Mouse (Mus musculus) kidney, adult 2 months (tissue): Measurements from ENCODE around the gene Akap9. TPM values are rescaled to one million over a fixed set of nuclear protein-coding genes. Genes with fewer than 3 reads are reported as not detected.
A peak's percentile ranks its signal among the peaks of the same experiment; 100 is the strongest.
"Not testable (repeated sequence)": the region's sequence is repeated elsewhere in the genome, so short reads cannot be mapped to it uniquely, and the experiment has no call there.

Experiments used
- DNase-seq: peaks from one replicate; pipeline ENCODE4 v3.0.0; 2021
- H3K27ac ChIP-seq: fragments of 200-500 bp; 2 replicates; pipeline ENCODE4 v1.5.1; 2012; ENCODE audit warnings: low read depth, low read length, control low read depth, inconsistent platforms; ENCODE audit not compliant: insufficient read depth
- H3K27me3 ChIP-seq: fragments of 200-500 bp; replicated peaks from 2 replicates; pipeline ENCODE4 v1.6.1; 2012; ENCODE audit warnings: mild to moderate bottlenecking, moderate library complexity, low read length, inconsistent platforms; ENCODE audit not compliant: control insufficient read depth, insufficient read depth
- H3K36me3 ChIP-seq: fragments of 200-500 bp; 2 replicates; pipeline ENCODE4 v1.6.1; 2012; ENCODE audit warnings: mild to moderate bottlenecking, moderate library complexity, low read length, inconsistent platforms; ENCODE audit not compliant: control insufficient read depth, insufficient read depth
- H3K4me1 ChIP-seq: fragments of 200-500 bp; 2 replicates; pipeline ENCODE4 v1.6.1; 2011; ENCODE audit warnings: low read length; ENCODE audit not compliant: control insufficient read depth, insufficient read depth
- H3K4me3 ChIP-seq: fragments of 200-500 bp; 2 replicates; pipeline ENCODE4 v1.5.1; 2011; ENCODE audit warnings: mild to moderate bottlenecking, low read depth, low read length, control low read depth; ENCODE audit not compliant: insufficient read depth
- CTCF ChIP-seq: fragments of 200-500 bp; conservative IDR thresholded peaks from 2 replicates; pipeline ENCODE4 v1.5.1; 2011; ENCODE audit warnings: low read depth, mild to moderate bottlenecking, control low read depth, low read length, moderate library complexity, mixed read lengths; ENCODE audit not compliant: insufficient read depth, insufficient read length
- POLR2A ChIP-seq: fragments of 200-500 bp; IDR thresholded peaks from one replicate; pipeline ENCODE4 v1.6.1; 2011; ENCODE audit warnings: low read depth, low read length, control low read depth
- WGBS: fragments of 180-500 bp; shearing (Covaris S2); methylation state at CpG from one replicate; pipeline ENCODE4 v1.1.7; 2018; 5-methylcytosine and 5-hydroxymethylcytosine counted together
- polyA plus RNA-seq: library from polyadenylated mRNA; depleted of rRNA; stranded (reverse); fragments of >200 nt; gene quantifications from 2 replicates; pipeline ENCODE4 v1.2.3, GENCODE M21; 2012

Akap9 gene
- polyA plus RNA-seq, 1 experiment, result 5.7 TPM

DNA sequence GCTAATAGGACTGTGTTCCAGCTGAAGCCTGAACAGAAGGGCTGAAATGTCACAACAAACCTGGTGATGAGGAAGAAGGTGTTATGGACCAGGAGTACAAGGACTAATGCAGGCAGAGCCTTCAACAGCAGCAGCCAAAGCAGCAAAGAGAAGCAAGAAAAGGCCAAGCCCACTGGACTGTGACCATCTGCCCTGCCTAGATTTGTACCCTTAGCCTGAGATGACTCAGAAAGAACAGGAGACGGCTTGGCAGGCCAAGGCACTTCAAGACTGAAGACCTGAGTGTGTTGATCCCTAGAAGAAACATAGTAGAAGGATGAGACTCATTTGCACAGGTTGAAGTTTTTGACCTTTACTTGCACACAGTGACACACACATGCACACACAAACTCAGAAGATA is 62.6 kb downstream of the Akap9 start:
- Histone ChIP-seq H3K4me3 (no peak overlapping the region), H3K27me3 (no peaks in the 10 kb centered on the region), H3K36me3 (no peaks in the 10 kb centered on the region; the same call in 1 of the 2 replicates), H3K4me1 (no peaks in the 10 kb centered on the region), H3K27ac (no peak overlapping the region)
- WGBS, result 42% methylated on average over 1 of the region's 1 CpGs
- peak; percentile 46 for DNase-seq
- no peak for TF ChIP-seq CTCF
- TF ChIP-seq POLR2A, result no peak

GRCm38 (mm10) chr5:4004531-4005469 is 76.9 kb downstream of the Akap9 start:
- H3K27ac ChIP-seq, result no peak overlapping the region
- DNase-seq, result no peak
- no peaks in the 10 kb centered on the region for H3K27me3 ChIP-seq
- WGBS, result 83% methylated on average over 16 of the region's 16 CpGs
- no peaks in the 10 kb centered on the region for H3K4me1 ChIP-seq
- no peak; the same call in 1 of the 2 replicates for TF ChIP-seq CTCF
- no peak for TF ChIP-seq POLR2A
- H3K4me3 ChIP-seq, result no peak overlapping the region
- H3K36me3 ChIP-seq, result peaks cover 7% of the 10 kb centered on the region

GRCm38 (mm10) chr5:4006606-4007005 is 78.8 kb downstream of the Akap9 start:
- DNase-seq, result no peak
- peaks cover 9% of the 10 kb centered on the region for H3K36me3 ChIP-seq
- TF ChIP-seq POLR2A, result no peak
- TF ChIP-seq CTCF, result no peak
- H3K4me3 ChIP-seq, result no peak overlapping the region
- H3K4me1 ChIP-seq, result no peaks in the 10 kb centered on the region
- no peak overlapping the region for H3K27ac ChIP-seq
- H3K27me3 ChIP-seq, result no peaks in the 10 kb centered on the region
- 89% methylated on average over 3 of the region's 3 CpGs for WGBS

GRCm38 (mm10) chr5:4008266-4008665 is 80.4 kb downstream of the Akap9 start:
- Histone ChIP-seq H3K27me3 (no peaks in the 10 kb centered on the region), H3K27ac (no peak overlapping the region), H3K4me3 (no peak overlapping the region), H3K36me3 (peaks cover 9% of the 10 kb centered on the region), H3K4me1 (no peaks in the 10 kb centered on the region)
- 94% methylated on average over 10 of the region's 10 CpGs for WGBS
- DNase-seq, result no peak
- no peak for TF ChIP-seq CTCF
- TF ChIP-seq POLR2A, result no peak

DNA sequence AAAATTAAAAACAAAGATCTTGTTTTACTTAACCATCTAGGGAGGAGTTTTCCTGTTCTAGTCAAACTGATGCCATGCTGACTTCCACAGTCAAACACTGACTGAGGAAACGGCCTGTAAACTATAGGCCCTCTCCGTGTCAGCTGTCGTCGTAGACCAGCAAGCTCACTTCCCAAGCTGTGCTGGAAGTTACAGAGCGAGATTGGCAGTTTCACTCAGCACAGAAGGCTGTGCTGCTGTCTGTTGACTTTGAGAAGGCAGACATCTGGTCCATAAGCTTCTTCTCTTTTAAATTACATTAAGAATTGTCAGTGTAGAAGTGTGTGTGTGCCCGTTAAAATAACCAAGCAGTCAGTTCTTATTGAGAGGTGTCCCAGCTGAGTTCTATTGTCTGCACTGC is 81.7 kb downstream of the Akap9 start:
- no peak for TF ChIP-seq POLR2A
- TF ChIP-seq CTCF, result no peak
- H3K36me3 ChIP-seq, result peaks cover 4% of the 10 kb centered on the region; the same call in 1 of the 2 replicates
- H3K27ac ChIP-seq, result no peak overlapping the region

GRCm38 (mm10) chr5:4017646-4018045 is 89.8 kb downstream of the Akap9 start:
- 71% methylated on average over 1 of the region's 1 CpGs for WGBS
- H3K27ac ChIP-seq, result not testable (repeated sequence)

More for the DNA sequence above, 81.7 kb downstream of the Akap9 start:
- no peak overlapping the region for H3K4me3 ChIP-seq
- H3K4me1 ChIP-seq, result no peaks in the 10 kb centered on the region
- H3K27me3 ChIP-seq, result no peaks in the 10 kb centered on the region
- 83% methylated on average over 6 of the region's 6 CpGs for WGBS
- no peak for DNase-seq

GRCm38 (mm10) chr5:4019377-4019776 is 91.5 kb downstream of the Akap9 start:
- Histone ChIP-seq H3K27me3 (no peaks in the 10 kb centered on the region), H3K36me3 (peaks cover 2% of the 10 kb centered on the region; the same call in 1 of the 2 replicates), H3K4me1 (peaks cover 15% of the 10 kb centered on the region; the same call in 1 of the 2 replicates), H3K4me3 (no peak overlapping the region), H3K27ac (peak overlapping the region; percentile 82)
- peak; percentile 87 for DNase-seq
- WGBS, result 63% methylated on average over 4 of the region's 4 CpGs
- TF ChIP-seq POLR2A (no peak), CTCF (no peak)

More at GRCm38 (mm10) chr5:4017646-4018045, 89.8 kb downstream of the Akap9 start:
- not testable (repeated sequence) for H3K36me3 ChIP-seq, H3K4me3 ChIP-seq, DNase-seq, H3K27me3 ChIP-seq, H3K4me1 ChIP-seq
